Mouse (Mus musculus) G1E (cell line): ENCODE measurements around the gene Dthd1. TPM values are rescaled to one million over a fixed set of nuclear protein-coding genes. Genes with fewer than 3 reads are reported as not detected.

Experiments used
- ATAC-seq: 2 replicates; pipeline ENCODE4 v1.8.0; 2016; ENCODE audit warnings: mild to moderate bottlenecking; ENCODE audit not compliant: insufficient number of reproducible peaks, poor library complexity, low FRiP score, severe bottlenecking; ENCODE audit errors: extremely low read depth
- DNase-seq: peaks from one replicate; pipeline ENCODE4 v3.0.0; 2012; ENCODE audit warnings: low spot score
- H3K27me3 ChIP-seq: 2 replicates; pipeline ENCODE4 v1.6.1; 2012; ENCODE audit warnings: mild to moderate bottlenecking, low read length, inconsistent platforms; ENCODE audit not compliant: insufficient read depth
- H3K36me3 ChIP-seq: replicated peaks from 2 replicates; pipeline ENCODE3; 2012; ENCODE audit warnings: mild to moderate bottlenecking, inconsistent platforms
- H3K4me1 ChIP-seq: 2 replicates; pipeline ENCODE4 v1.6.1; 2012; ENCODE audit warnings: low read depth, low read length, inconsistent platforms, mixed read lengths; ENCODE audit not compliant: insufficient read depth
- H3K4me3 ChIP-seq: 2 replicates; pipeline ENCODE4 v1.5.1; 2012; ENCODE audit warnings: low read depth, mild to moderate bottlenecking, inconsistent platforms, low read length, moderate library complexity, mixed read lengths
- H3K9me3 ChIP-seq: replicated peaks from 2 replicates; pipeline ENCODE4 v1.6.1; 2012; ENCODE audit warnings: inconsistent platforms
- CTCF ChIP-seq: IDR thresholded peaks from 2 replicates; pipeline ENCODE4 v1.5.1; 2012; ENCODE audit warnings: low read depth, low read length, inconsistent platforms, mixed read lengths
- GATA1 ChIP-seq: IDR thresholded peaks from 2 replicates; pipeline ENCODE4 v1.6.1; 2012; ENCODE audit warnings: borderline replicate concordance, low read length, inconsistent platforms, mixed read lengths
- GATA2 ChIP-seq: IDR thresholded peaks from 2 replicates; pipeline ENCODE4 v1.6.1; 2012; ENCODE audit warnings: low read depth, low read length, inconsistent platforms, borderline replicate concordance
- POLR2AphosphoS5 ChIP-seq: IDR thresholded peaks from 2 replicates; pipeline ENCODE4 v1.6.1; 2012; ENCODE audit warnings: low read depth, low read length, inconsistent platforms; ENCODE audit not compliant: insufficient replicate concordance
- TAL1 ChIP-seq: conservative IDR thresholded peaks from 2 replicates; pipeline ENCODE4 v1.6.1; 2012; ENCODE audit warnings: low read depth, low read length, inconsistent platforms, mixed read lengths
- polyA plus RNA-seq: library from polyadenylated mRNA; stranded (reverse); fragments of >175 nt; gene quantifications from 2 replicates; pipeline ENCODE4 v1.2.3, GENCODE M21; 2012
- total RNA-seq, 2 experiments: library from RNA; stranded (forward) in 1 of 2; stranded (reverse) in 1 of 2; fragments of 200-1000 nt in 1 of 2; fragments of >200 nt in 1 of 2; fragmentation: Nextera tagmentation in 1 of 2; gene quantifications; 2 replicates each; pipeline ENCODE4 v1.2.3; 2014 to 2017

Dthd1 gene
- total and polyA plus RNA-seq, 3 experiments: 0.05 TPM; not detected in 2

- no peaks in the 10 kb centered on the region for H3K4me1 ChIP-seq
- TF ChIP-seq CTCF: no peak
- no peak for TF ChIP-seq GATA2
- TF ChIP-seq GATA1: no peak
- no peak for TF ChIP-seq POLR2AphosphoS5
- no peak for TF ChIP-seq TAL1
- no peak overlapping the region for H3K4me3 ChIP-seq
- no peak for ATAC-seq
- no peaks in the 10 kb centered on the region for H3K27me3 ChIP-seq
- DNase-seq: no peak
- H3K36me3 ChIP-seq: no peaks in the 10 kb centered on the region
- 0 out of 2 replicates have a peak, but pooled peaks cover 1% of the 10 kb centered on the region for H3K9me3 ChIP-seq
Observed at GRCm38 (mm10) chr5:62778682-62779081, 34.9 kb upstream of the Dthd1 start.

- no peak for ATAC-seq
- Histone ChIP-seq H3K27me3 (no peaks in the 10 kb centered on the region), H3K36me3 (no peaks in the 10 kb centered on the region), H3K4me3 (no peak overlapping the region), H3K4me1 (no peaks in the 10 kb centered on the region), H3K9me3 (0 out of 2 replicates have a peak, but pooled peaks cover 2% of the 10 kb centered on the region)
- no peak for TF ChIP-seq GATA2
- TF ChIP-seq GATA1: no peak
- TF ChIP-seq POLR2AphosphoS5: no peak
- TF ChIP-seq CTCF: no peak
- TF ChIP-seq TAL1: no peak
- DNase-seq: no peak
Observed at GRCm38 (mm10) chr5:62786809-62787208, 26.8 kb upstream of the Dthd1 start.

- no peaks in the 10 kb centered on the region for H3K4me1 ChIP-seq
- TF ChIP-seq GATA2 (no peak), TAL1 (no peak), CTCF (no peak), GATA1 (no peak), POLR2AphosphoS5 (no peak)
- no peaks in the 10 kb centered on the region for H3K9me3 ChIP-seq
- H3K36me3 ChIP-seq: no peaks in the 10 kb centered on the region
- no peak overlapping the region for H3K4me3 ChIP-seq
- ATAC-seq (no peak), DNase-seq (no peak)
- H3K27me3 ChIP-seq: no peaks in the 10 kb centered on the region
Observed at GRCm38 (mm10) chr5:62790921-62791564, 22.6 kb upstream of the Dthd1 start.

DNA sequence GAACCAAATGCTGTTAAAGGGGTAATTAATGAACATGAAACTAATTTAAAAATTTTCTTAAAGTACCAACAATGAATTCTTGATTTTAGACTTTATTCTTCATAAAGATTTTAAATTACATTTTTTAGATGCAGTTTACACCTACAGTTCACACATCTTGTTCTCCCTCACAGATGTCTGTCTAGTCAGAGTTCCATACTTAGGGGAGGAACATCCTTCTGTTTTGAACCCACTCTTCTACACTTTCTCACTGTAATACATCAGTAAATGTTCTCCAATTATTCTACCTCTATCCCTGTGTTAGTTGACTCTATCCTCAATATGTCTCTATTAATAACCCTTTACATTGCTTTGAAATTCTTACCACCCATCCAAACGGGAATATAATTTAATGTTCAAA lies 20.8 kb upstream of the Dthd1 start:
- no peak for DNase-seq
- H3K27me3 ChIP-seq: no peaks in the 10 kb centered on the region
- TF ChIP-seq GATA1 (no peak), TAL1 (no peak), GATA2 (no peak), POLR2AphosphoS5 (no peak), CTCF (no peak)
- H3K36me3 ChIP-seq: no peaks in the 10 kb centered on the region
- H3K9me3 ChIP-seq: no peaks in the 10 kb centered on the region
- no peak for ATAC-seq
- H3K4me1 ChIP-seq: no peaks in the 10 kb centered on the region
- no peak overlapping the region for H3K4me3 ChIP-seq

DNA sequence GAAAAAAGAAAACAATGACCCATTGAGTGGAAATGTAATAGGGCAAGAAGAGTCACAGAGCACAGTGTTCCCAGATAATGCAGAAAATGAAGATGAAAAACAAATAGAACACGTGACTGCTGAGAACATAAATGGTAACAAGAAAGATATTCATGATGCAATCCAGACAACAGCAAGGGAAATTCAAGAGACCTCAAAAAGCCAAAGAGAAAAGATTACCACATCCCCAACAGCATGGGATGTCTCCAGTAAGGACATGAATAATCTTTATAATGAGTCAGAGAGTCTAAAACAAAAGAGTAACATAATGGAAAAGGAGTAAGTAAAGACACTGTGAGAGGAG lies 420 bp downstream of the Dthd1 start:
- Histone ChIP-seq H3K27me3 (no peaks in the 10 kb centered on the region), H3K4me3 (no peak overlapping the region), H3K4me1 (no peaks in the 10 kb centered on the region), H3K36me3 (no peaks in the 10 kb centered on the region), H3K9me3 (no peaks in the 10 kb centered on the region)
- no peak for DNase-seq
- TF ChIP-seq POLR2AphosphoS5 (no peak), TAL1 (no peak), CTCF (no peak), GATA1 (no peak), GATA2 (no peak)
- no peak for ATAC-seq

DNA sequence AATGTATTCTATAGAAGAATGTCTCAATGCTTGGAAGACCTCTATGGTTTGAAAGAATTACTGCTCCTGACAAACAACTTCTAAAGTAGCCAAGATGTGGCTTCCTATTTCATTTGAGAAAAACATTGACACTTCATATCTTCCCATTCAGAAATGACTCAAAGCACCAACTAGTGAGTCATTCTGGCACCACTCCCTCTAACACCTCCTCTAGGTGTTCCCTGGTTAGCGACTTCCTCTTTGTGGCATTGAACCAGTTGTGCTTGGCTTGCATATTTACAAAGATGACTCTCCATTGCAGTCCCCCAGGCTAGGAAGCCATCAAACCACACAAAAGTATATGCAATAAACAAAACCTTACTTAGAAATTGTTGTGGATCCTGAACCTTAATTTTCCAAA lies 2.1 kb downstream of the Dthd1 start:
- no peaks in the 10 kb centered on the region for H3K4me1 ChIP-seq
- no peak for ATAC-seq
- H3K27me3 ChIP-seq: no peaks in the 10 kb centered on the region
- no peaks in the 10 kb centered on the region for H3K36me3 ChIP-seq
- H3K9me3 ChIP-seq: no peaks in the 10 kb centered on the region
- H3K4me3 ChIP-seq: no peak overlapping the region
- no peak for TF ChIP-seq POLR2AphosphoS5
- TF ChIP-seq TAL1: no peak
- no peak for TF ChIP-seq GATA1
- TF ChIP-seq GATA2: no peak
- no peak for TF ChIP-seq CTCF
- no peak for DNase-seq
